Mouse (Mus musculus): ENCODE data around the gene Cd55.
"Not testable (repeated sequence)": the region's sequence is repeated elsewhere in the genome, so short reads cannot be mapped to it uniquely, and the experiment has no call there.

Cd55 gene

GRCm38 (mm10) chr1:130462084-130462861, at the start of gene Cd55:
Cd55 (minus strand) TSS chr1:130462744.
- DNase-seq (ENCODE audit: low spot score), result peak; percentile 83

GRCm38 (mm10) chr1:130511823-130512370, 49.4 kb upstream of the Cd55 start:
- DNase-seq (ENCODE audit: low spot score), result no peak

- DNase-seq (ENCODE audit: low spot score), result no peak
Observed at GRCm38 (mm10) chr1:130508957-130509350, 46.4 kb upstream of the Cd55 start.

- no peak for DNase-seq (ENCODE audit: low spot score)
Observed at GRCm38 (mm10) chr1:130508030-130508956, 45.7 kb upstream of the Cd55 start.

GRCm38 (mm10) chr1:130507408-130507807, 44.9 kb upstream of the Cd55 start:
- no peak for DNase-seq (ENCODE audit: low spot score)

GRCm38 (mm10) chr1:130499962-130500361, 37.4 kb upstream of the Cd55 start:
- DNase-seq (ENCODE audit: low spot score), result no peak

- no peak for DNase-seq (ENCODE audit: low spot score)
Observed at GRCm38 (mm10) chr1:130498331-130498730, 35.8 kb upstream of the Cd55 start.

- no peak for DNase-seq (ENCODE audit: low spot score)
Observed at GRCm38 (mm10) chr1:130486816-130487545, 24.4 kb upstream of the Cd55 start.

GRCm38 (mm10) chr1:130485828-130486620, 23.5 kb upstream of the Cd55 start:
- no peak for DNase-seq (ENCODE audit: low spot score)

- DNase-seq (ENCODE audit: low spot score), result no peak
Observed at GRCm38 (mm10) chr1:130485376-130485775, 22.8 kb upstream of the Cd55 start.

- DNase-seq (ENCODE audit: low spot score), result no peak
Observed at GRCm38 (mm10) chr1:130474936-130475335, 12.4 kb upstream of the Cd55 start.

GRCm38 (mm10) chr1:130474226-130474625, 11.7 kb upstream of the Cd55 start:
- DNase-seq (ENCODE audit: low spot score), result no peak

- DNase-seq (ENCODE audit: low spot score), result no peak
Observed at GRCm38 (mm10) chr1:130470074-130470473, 7.5 kb upstream of the Cd55 start.

GRCm38 (mm10) chr1:130467453-130467852, 4.9 kb upstream of the Cd55 start:
- DNase-seq (ENCODE audit: low spot score), result no peak

- no peak for DNase-seq (ENCODE audit: low spot score)
Observed at GRCm38 (mm10) chr1:130464173-130464572, 1.6 kb upstream of the Cd55 start.

GRCm38 (mm10) chr1:130462867-130463266, 323 bp upstream of the Cd55 start:
- no peak for DNase-seq (ENCODE audit: low spot score)

GRCm38 (mm10) chr1:130455111-130455510, 7.4 kb downstream of the Cd55 start:
- no peak for DNase-seq (ENCODE audit: low spot score)

- DNase-seq (ENCODE audit: low spot score), result not testable (repeated sequence)
Observed at GRCm38 (mm10) chr1:130442930-130443329, 19.6 kb downstream of the Cd55 start.

GRCm38 (mm10) chr1:130430920-130431319, 31.6 kb downstream of the Cd55 start:
- DNase-seq (ENCODE audit: low spot score), result no peak

GRCm38 (mm10) chr1:130428667-130429066, 33.9 kb downstream of the Cd55 start:
- not testable (repeated sequence) for DNase-seq (ENCODE audit: low spot score)
